Mouse (Mus musculus) stomach, postnatal 0 days (tissue): ENCODE measurements around the gene Lef1. TPM values are rescaled to one million over a fixed set of nuclear protein-coding genes. Genes with fewer than 3 reads are reported as not detected.

ENCODE experiments used
- ATAC-seq: fragments of 200-750 bp; cut with Nextera tagmentation; 2 replicates; pipeline ENCODE4 v1.8.0; 2017; ENCODE audit not compliant: low FRiP score, low TSS enrichment
- DNase-seq: peaks from one replicate; pipeline ENCODE4 v3.0.0-alpha.2; 2016; ENCODE audit warnings: low spot score
- H3K27ac ChIP-seq: fragments of 300-500 bp; sonication (generic); replicated peaks from 2 replicates; pipeline ENCODE4 v1.5.1; 2014; ENCODE audit warnings: mild to moderate bottlenecking, control low read depth
- H3K27me3 ChIP-seq: fragments of 300-500 bp; sonication (generic); 2 replicates; pipeline ENCODE4 v1.6.1; 2014; ENCODE audit warnings: low read length; ENCODE audit not compliant: control insufficient read depth, insufficient read depth
- H3K36me3 ChIP-seq: fragments of 300-500 bp; sonication (generic); 2 replicates; pipeline ENCODE4 v1.6.1; 2014; ENCODE audit warnings: low read length, mixed read lengths; ENCODE audit not compliant: control insufficient read depth, insufficient read depth
- H3K4me1 ChIP-seq: fragments of 300-500 bp; sonication (generic); replicated peaks from 2 replicates; pipeline ENCODE4 v1.6.1; 2014; ENCODE audit warnings: antibody characterized with exemption; ENCODE audit not compliant: control insufficient read depth, insufficient read depth
- H3K4me2 ChIP-seq: fragments of 300-500 bp; sonication (generic); replicated peaks from 2 replicates; pipeline ENCODE4 v1.6.1; 2014; ENCODE audit warnings: low read depth, mild to moderate bottlenecking, control low read depth, moderate library complexity
- H3K4me3 ChIP-seq: fragments of 300-500 bp; sonication (generic); 2 replicates; pipeline ENCODE4 v1.5.1; 2014; ENCODE audit warnings: low read depth, low read length, control low read depth
- H3K9ac ChIP-seq: fragments of 300-500 bp; sonication (generic); 2 replicates; pipeline ENCODE4 v1.6.1; 2014; ENCODE audit warnings: mild to moderate bottlenecking, low read length, control low read depth, mixed read lengths
- H3K9me3 ChIP-seq: fragments of 300-500 bp; sonication (generic); 2 replicates; pipeline ENCODE4 v1.6.1; 2016; ENCODE audit warnings: low read length; ENCODE audit not compliant: control insufficient read depth
- CTCF ChIP-seq: IDR thresholded peaks from 2 replicates; pipeline ENCODE4 v1.5.1; 2016; ENCODE audit warnings: antibody characterized with exemption, low read depth, mild to moderate bottlenecking, moderate library complexity
- EP300 ChIP-seq: optimal IDR thresholded peaks from 2 replicates; pipeline ENCODE3; 2016; ENCODE audit warnings: antibody characterized with exemption
- WGBS: fragments of 180-500 bp; shearing (Covaris S2); extraction: QIAGEN DNeasy Blood & Tissue Kit; methylation state at CpG from one replicate; pipeline ENCODE4 v1.1.7; 2014; 5-methylcytosine and 5-hydroxymethylcytosine counted together
- polyA plus RNA-seq: library from polyadenylated mRNA; unstranded; fragments of >200 nt; fragmentation: Nextera tagmentation; extraction: Ambion mirVana; gene quantifications from 2 replicates; pipeline ENCODE4 v1.2.1, GENCODE M21; 2015

The Lef1 gene
- polyA plus RNA-seq, 1 experiment from 2014 or later: 0.50 TPM

DNA sequence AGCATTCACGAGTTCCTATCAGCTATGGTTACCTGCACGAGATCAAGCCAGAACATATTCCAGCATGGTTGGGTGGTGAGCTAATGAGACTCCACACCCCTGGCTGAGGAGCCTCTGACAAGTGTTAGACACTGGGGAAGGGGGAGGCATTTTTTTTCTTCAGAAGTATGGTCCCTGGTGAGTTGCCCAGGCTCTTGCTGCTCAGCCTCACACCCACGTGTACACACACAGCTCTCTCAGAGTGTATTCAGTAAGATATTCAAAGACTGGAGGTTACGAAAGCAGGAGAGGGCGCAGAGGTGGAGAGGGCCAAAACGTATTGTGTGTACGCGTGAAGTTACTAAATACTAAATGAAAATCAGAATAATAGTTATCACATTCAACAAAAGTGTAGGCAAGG is 155.2 kb downstream of the Lef1 start:
- TF ChIP-seq EP300 (no peak), CTCF (no peak)
- Histone ChIP-seq H3K4me1 (no peaks in the 10 kb centered on the region; the same call in 1 of the 2 replicates), H3K4me3 (no peak overlapping the region), H3K9ac (no peak overlapping the region), H3K4me2 (no peak overlapping the region), H3K36me3 (0 out of 2 replicates have a peak, but pooled peaks cover 2% of the 10 kb centered on the region), H3K27me3 (no peaks in the 10 kb centered on the region), H3K9me3 (no peaks in the 10 kb centered on the region), H3K27ac (no peak overlapping the region)
- WGBS: 62% methylated on average over 8 of the region's 8 CpGs
- DNase-seq (no peak), ATAC-seq (0 out of 2 replicates have a peak, but pooled peaks have one; percentile 24)

DNA sequence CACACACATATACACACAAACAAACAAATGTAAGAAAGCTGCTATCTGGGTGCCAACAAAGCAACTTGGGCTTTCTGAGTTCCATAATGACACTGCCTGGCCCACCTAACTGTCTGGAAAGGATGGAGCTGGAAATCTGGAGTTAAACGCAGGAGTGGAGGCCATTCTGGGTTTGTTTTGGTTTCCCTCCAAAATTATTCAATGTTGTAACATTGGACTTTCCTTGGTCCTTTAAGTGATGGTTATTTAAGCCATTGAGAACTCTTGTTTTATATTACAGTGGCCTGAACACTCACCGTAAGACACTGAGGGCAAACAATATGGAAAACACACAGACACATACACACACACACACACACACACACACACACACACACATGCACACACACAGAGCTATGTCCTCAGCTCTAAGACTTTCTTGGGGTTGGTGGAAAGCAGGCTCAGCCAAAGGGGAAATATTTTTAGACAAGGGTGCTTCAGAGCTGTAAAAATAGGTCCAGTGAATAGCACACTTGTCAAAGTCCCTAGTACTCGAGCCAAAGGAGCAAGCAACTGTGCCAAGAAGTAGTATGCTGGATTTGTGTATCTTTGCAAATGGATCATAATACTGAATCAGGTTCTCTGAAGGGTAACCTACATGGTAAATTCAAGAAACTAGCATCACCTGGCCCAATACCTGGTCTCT is 156.2 kb downstream of the Lef1 start:
- H3K36me3 ChIP-seq: 0 out of 2 replicates have a peak, but pooled peaks cover 2% of the 10 kb centered on the region
- H3K27ac ChIP-seq: no peak overlapping the region
- WGBS: 58% methylated on average over 3 of the region's 3 CpGs

GRCm38 (mm10) chr3:131270381-131270780 is 160.1 kb downstream of the Lef1 start:
- Histone ChIP-seq H3K4me2 (peak overlapping the region; percentile 84), H3K36me3 (no peaks in the 10 kb centered on the region), H3K27me3 (no peaks in the 10 kb centered on the region), H3K4me3 (no peak overlapping the region; the same call in 1 of the 2 replicates), H3K4me1 (peaks cover 5% of the 10 kb centered on the region; the same call in 1 of the 2 replicates), H3K9me3 (no peaks in the 10 kb centered on the region), H3K27ac (no peak overlapping the region), H3K9ac (no peak overlapping the region; the same call in 1 of the 2 replicates)
- ATAC-seq (no peak), DNase-seq (no peak)
- 52% methylated on average over 6 of the region's 6 CpGs for WGBS
- TF ChIP-seq EP300 (no peak), CTCF (no peak)

More for the DNA sequence above, 156.2 kb downstream of the Lef1 start:
- no peak for DNase-seq
- H3K4me3 ChIP-seq: no peak overlapping the region
- H3K9ac ChIP-seq: no peak overlapping the region
- no peak overlapping the region for H3K4me2 ChIP-seq
- peaks cover 2% of the 10 kb centered on the region; the same call in 1 of the 2 replicates for H3K4me1 ChIP-seq
- no peaks in the 10 kb centered on the region for H3K9me3 ChIP-seq
- TF ChIP-seq EP300 (no peak), CTCF (no peak)
- ATAC-seq: no peak
- no peaks in the 10 kb centered on the region for H3K27me3 ChIP-seq

DNA sequence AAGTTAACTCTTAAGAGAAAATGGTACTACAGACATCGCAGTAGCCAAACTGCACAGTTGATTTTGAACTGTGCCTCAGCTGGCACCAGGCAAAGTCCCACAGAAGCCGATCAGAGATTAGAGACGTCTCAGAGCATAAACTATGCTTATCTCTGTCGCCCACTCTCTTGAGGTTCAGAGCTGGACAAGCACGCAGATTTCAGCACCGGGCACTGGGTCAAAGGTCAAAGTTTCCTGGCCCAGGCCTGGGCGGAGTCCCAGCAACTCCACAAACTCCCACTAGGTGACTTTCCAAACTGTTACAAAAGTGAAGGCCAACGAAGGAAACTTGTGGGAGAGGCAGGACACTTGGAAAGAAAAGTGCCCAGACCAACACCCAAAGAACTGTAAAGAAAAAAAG is 160.9 kb downstream of the Lef1 start:
- H3K4me1 ChIP-seq: peaks cover 5% of the 10 kb centered on the region; the same call in 1 of the 2 replicates
- H3K9ac ChIP-seq: peak overlapping the region; percentile 84
- peak overlapping the region; percentile 80 for H3K4me3 ChIP-seq
- no peaks in the 10 kb centered on the region for H3K27me3 ChIP-seq
- H3K4me2 ChIP-seq: peak overlapping the region; percentile 84
- 6% methylated on average over 8 of the region's 8 CpGs for WGBS
- TF ChIP-seq CTCF (peak; percentile 54), EP300 (no peak)
- DNase-seq (peak; percentile 81), ATAC-seq (peak; percentile 74)
- H3K27ac ChIP-seq: peak overlapping the region; percentile 94
- H3K36me3 ChIP-seq: no peaks in the 10 kb centered on the region
- H3K9me3 ChIP-seq: no peaks in the 10 kb centered on the region

DNA sequence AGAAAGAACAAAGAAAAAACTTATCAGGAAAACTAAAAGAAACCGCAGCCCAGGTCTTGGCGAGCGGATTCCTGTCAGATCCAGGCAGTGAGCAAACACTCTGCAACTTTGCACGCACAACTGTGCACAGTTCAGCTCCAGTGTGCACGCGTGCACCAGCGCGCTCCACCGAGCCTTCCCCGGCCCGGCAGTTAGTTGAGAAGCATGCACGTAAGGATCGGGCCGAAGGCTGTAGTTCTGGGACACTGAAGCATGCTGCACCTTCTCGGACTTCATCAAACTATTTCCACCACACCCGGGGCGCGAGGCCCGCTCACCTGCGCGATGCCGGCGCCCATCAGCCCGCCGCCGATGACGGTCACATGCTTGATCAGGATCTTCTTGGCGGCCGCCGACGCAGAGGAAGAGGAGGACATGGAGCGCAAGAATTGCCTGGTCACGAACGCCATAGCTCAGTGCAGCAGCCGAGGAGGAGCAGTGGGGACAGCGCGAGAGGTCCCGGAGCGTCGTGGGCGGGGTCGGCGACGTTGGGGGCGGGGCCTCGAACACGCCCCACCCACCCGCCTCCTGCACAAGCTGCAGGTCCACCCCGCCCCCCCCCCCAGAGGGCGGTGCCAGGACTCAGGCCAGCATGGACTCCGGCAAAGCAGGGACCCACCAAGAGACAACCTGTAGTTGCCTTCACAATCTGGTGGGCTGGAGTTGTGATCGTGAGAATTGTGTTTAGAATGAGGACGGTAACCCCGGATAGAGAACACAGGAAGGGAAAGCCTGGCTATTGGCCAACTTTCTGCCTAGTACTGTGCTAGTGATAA is 161.5 kb downstream of the Lef1 start, which contains the start of gene Hadh:
Gene Hadh, minus strand, starts transcription at position 543 of the 815 bp plus-strand sequence.
- peaks cover 5% of the 10 kb centered on the region; the same call in 1 of the 2 replicates for H3K4me1 ChIP-seq
- TF ChIP-seq CTCF (no peak), EP300 (no peak)
- peak within 1 kb of the TSS; percentile 80 for H3K4me3 ChIP-seq
- under 1% methylated on average over 49 of the region's 54 CpGs for WGBS
- peak within 1 kb of the TSS; percentile 94 for H3K27ac ChIP-seq
- ATAC-seq: peak; percentile 91
- H3K36me3 ChIP-seq: no peaks in the 10 kb centered on the region
- H3K9ac ChIP-seq: peak within 1 kb of the TSS; percentile 84
- peak within 1 kb of the TSS; percentile 84 for H3K4me2 ChIP-seq
- H3K9me3 ChIP-seq: no peaks in the 10 kb centered on the region
- DNase-seq: peak; percentile 95
- no peaks in the 10 kb centered on the region for H3K27me3 ChIP-seq
